Mouse (Mus musculus): ENCODE results near the gene Fcna.
A peak's percentile ranks its signal among the peaks of the same experiment; 100 is the strongest.

Gene Fcna

DNA sequence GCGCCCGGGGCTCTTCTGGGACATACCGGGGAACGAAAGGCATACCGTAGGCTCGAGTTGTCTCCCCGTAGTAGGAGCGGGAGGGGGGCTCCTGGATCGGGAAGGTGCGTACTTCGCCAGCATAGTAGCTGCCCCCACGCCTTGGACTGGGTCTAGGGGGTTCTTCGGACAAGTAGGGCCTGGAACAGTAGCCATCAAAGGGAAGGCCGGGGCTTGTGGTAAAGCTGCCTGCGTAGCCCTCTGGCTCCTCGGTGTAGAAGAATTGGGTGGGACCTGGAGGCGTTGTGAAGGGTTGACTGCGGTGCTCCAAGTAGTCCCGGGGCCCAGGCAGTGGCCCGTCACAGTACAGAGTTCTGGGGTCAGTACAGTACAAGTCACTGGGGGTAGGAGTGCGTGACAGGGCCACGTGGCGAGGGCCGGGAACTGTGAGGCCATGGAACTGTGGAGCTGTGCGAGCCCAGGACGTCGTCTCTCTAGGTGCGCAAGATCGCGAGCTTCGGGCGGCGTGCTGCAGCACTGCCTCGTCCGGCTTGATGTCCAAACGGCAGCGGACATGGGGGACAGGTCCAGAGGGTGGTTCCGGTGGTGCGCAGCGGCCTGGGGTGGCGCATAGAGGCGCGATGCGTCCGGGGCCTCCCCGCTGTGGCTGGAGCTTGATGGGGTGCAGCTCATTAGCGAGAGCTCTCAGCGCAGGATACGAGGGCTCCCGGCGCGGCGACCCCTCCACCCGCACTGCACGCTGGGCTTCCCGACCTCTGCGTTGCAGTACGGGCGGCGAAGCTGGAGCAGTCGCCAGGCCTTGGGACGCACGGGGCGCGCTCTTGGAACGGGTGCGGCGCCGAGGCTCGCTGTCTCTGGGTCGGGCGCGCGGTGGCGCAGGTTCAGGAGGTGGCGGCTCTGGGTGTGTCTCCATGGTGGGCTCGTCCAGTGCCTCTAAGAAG, 48.8 kb downstream of the Fcna start:
- no peak for DNase-seq (ENCODE audit: low read depth, low spot score)

DNA sequence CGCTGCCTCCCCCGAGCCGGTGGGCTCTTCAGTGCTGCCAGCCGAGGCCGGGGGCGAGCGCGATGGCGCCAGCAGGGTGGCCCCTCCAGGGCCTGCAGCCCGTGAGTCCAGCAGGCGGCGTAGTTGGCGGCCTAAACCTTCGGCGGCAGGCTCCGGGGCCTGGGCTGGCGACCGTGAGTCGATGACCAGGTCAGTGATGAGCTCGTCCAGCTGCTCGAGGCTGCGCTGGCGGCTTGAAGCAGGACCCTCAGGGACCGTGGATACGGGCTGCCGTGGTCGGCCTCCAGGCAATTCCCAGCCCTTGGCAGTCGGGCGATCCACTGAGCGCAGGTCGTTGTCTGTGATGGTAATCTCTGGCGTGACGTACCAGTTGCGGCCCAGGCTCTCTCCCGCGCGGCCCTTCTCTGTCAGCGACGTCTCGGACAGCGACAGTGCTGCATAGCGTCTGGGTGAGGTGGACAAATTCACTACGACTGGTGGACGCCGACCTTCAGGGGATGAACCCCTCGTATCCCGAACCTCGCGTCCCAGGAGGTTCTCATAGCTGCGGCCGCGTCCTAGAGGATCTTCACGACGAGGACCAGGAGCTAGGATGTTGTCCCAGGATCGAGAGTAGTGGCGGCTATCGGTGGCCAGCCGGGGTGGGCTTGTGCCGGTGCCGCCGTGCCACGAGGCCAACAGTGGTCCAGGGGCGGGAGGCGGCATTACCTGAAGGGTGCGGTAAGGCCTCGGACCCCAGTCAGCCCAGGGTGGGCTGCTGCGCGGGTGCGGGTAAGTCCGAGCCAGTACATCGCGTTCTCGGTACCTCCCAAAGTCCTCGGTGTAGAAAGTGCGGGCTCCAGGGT, 49.7 kb downstream of the Fcna start:
- DNase-seq (ENCODE audit: low read depth, low spot score), result no peak

DNA sequence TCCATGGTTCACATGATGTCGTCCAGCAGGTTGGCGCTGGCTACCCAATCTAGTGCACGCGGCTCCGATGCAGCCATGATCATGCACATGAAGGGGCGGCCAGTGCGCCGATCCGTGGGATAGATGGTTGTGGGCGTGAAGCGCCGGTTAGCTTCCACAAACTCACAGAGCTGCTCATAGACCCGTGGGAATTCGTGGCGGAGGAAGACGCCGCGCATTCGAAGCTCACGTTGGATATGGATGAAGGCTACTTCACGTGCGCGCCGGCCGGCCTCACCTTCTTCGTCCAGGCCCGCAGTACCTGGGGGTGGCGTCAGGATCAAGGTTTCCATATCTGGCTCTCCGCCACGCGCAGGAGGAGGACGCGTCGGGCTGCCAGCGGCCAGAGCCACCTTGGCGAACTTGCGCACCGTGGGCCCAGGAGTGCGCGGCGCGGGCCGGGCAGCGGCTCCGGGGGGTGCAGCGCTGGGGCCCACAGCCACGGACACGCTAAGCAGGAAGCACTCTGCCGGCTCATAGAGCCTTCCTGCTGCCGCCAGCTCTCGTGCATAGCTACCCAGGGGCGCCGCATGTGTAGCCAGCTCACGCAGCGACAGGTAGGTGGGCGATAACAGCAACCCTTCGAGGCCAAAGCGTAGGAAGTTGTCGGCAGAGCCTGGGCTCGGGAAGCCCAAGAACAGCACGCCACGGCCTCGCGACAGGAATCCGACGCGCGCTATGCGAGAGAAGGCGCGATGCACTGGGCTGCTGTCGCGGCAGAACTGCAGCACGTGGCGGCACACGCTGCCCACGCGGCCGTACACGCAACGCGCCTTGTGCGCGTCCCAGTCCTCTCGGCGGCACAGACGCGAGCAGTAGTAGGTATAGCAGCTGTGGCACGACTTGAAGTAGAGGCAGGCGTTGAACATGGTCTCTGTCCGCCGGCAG, 50.6 kb downstream of the Fcna start:
- DNase-seq (ENCODE audit: low read depth, low spot score), result no peak

DNA sequence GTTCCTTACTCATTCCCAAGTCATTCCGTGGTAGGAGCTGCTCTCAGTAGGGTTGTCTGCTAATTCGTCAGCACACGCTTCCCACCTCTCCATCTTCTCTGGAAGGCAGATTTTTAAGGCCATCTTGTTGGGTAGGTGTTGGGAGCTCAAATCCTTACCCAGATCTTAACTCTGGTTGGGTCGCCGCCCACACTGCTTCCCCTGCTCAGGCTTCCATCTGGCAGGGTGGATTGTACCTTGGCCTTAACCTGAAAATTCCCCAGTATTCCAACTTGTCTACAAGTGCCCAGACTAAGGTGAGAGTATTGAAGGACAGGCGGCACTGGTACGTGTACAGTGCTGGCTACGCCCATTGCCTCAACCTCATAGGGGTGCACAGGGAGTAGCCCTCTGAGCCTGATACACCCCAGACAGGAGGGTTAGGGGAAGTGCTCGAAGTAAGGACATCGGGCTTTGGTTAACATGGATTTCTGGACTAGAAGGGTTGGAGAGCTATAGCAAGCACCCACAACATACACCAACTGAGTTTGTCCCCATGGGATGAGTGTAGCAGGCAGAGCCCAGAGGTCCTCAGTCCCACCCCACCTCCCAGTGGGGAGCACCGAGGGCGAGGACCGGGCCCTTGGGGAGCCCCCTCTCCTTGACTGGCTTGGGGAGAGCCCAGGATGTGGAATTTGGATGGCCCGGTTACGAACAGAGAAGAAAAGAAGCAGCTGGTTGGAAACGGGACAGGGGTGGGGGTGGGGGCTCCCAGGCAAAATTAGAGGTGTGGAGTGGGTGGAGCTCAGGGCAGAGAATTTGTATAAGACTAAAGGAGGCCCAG, 51.6 kb downstream of the Fcna start:
- no peak for DNase-seq (ENCODE audit: low read depth, low spot score)

DNA sequence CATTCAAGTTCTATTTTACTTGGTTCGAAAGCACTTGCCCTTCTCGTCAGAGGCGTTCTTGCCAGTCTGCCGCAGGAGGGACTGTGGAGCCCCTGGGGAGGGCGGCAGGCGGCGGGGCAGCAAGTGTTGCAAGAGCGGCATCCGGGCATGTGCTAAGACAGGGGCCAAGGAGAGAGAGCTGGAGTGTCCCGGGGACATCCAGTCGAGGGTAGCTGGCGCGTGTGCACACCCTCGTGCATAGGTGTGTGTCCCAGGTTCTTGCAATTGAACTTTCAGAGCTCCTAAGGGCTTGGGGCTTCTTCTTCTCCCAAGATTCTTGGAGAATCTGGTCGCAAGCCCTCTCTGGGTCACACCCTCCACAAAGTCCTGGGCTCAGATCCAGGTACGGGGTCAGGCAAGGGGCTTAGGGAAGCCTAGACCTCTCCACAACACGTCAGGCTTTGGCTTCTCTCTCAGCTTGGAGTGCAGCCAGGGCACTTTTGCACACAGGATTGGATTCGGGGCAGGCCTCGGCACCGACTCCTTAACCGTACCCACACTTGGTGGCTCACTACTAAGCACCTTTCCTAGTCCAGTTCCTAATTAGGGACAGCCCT, 52.3 kb downstream of the Fcna start:
- DNase-seq (ENCODE audit: low read depth, low spot score), result peak; percentile 78

All from A20 (cell line).